Mouse (Mus musculus) kidney, embryonic 14.5 days (tissue): ENCODE measurements around the gene Gas7. TPM values are rescaled to one million over a fixed set of nuclear protein-coding genes. Genes with fewer than 3 reads are reported as not detected.

Source experiments
- ATAC-seq: fragments of 200-750 bp; cut with Nextera tagmentation; 2 replicates; pipeline ENCODE4 v1.8.0; 2017; ENCODE audit warnings: moderate number of reproducible peaks, mild to moderate bottlenecking, moderate TSS enrichment, moderate library complexity; ENCODE audit not compliant: low FRiP score, low TSS enrichment
- H3K27ac ChIP-seq: fragments of 300-500 bp; sonication (generic); 2 replicates; pipeline ENCODE4 v1.5.1; 2014; ENCODE audit warnings: low read depth, mild to moderate bottlenecking, low read length, moderate library complexity, mixed read lengths
- H3K27me3 ChIP-seq: fragments of 300-500 bp; sonication (generic); 2 replicates; pipeline ENCODE4 v1.6.1; 2014; ENCODE audit warnings: mild to moderate bottlenecking, low read length; ENCODE audit not compliant: control insufficient read depth, insufficient read depth
- H3K36me3 ChIP-seq: fragments of 300-500 bp; sonication (generic); 2 replicates; pipeline ENCODE4 v1.6.1; 2014; ENCODE audit warnings: low read length, mixed read lengths; ENCODE audit not compliant: control insufficient read depth, insufficient read depth
- H3K4me1 ChIP-seq: fragments of 300-500 bp; sonication (generic); 2 replicates; pipeline ENCODE4 v1.6.1; 2014; ENCODE audit warnings: low read length, mixed read lengths; ENCODE audit not compliant: control insufficient read depth, insufficient read depth
- H3K4me2 ChIP-seq: fragments of 300-500 bp; sonication (generic); replicated peaks from 2 replicates; pipeline ENCODE4 v1.6.1; 2014; ENCODE audit warnings: low read depth, mild to moderate bottlenecking, low read length
- H3K4me3 ChIP-seq: fragments of 300-500 bp; sonication (generic); 2 replicates; pipeline ENCODE4 v1.5.1; 2014; ENCODE audit warnings: mild to moderate bottlenecking, low read length
- H3K9ac ChIP-seq: fragments of 300-500 bp; sonication (generic); 2 replicates; pipeline ENCODE4 v1.6.1; 2014; ENCODE audit warnings: low read depth, mild to moderate bottlenecking, low read length, moderate library complexity
- H3K9me3 ChIP-seq: fragments of 300-500 bp; sonication (generic); 2 replicates; pipeline ENCODE4 v1.6.1; 2016; ENCODE audit warnings: low read length; ENCODE audit not compliant: control insufficient read depth
- WGBS: fragments of 180-500 bp; shearing (Covaris S2); extraction: QIAGEN DNeasy Blood & Tissue Kit; methylation state at CpG from one replicate; pipeline ENCODE4 v1.1.7; 2014; 5-methylcytosine and 5-hydroxymethylcytosine counted together
- polyA plus RNA-seq: library from polyadenylated mRNA; unstranded; fragments of >200 nt; fragmentation: Nextera tagmentation; extraction: Ambion mirVana; gene quantifications from 2 replicates; pipeline ENCODE4 v1.2.1, GENCODE M21; 2014

The Gas7 gene
- polyA plus RNA-seq, 1 experiment from 2014 or later: 8.3 TPM

- H3K27me3 ChIP-seq: no peaks in the 10 kb centered on the region
- no peak overlapping the region for H3K27ac ChIP-seq
- H3K9ac ChIP-seq: no peak overlapping the region
- no peak for ATAC-seq
- whole genome bisulfite sequencing: 69% methylated on average over 17 of the region's 17 CpGs
- no peak overlapping the region for H3K4me3 ChIP-seq
- H3K4me2 ChIP-seq: no peak overlapping the region
- no peaks in the 10 kb centered on the region for H3K4me1 ChIP-seq
- H3K9me3 ChIP-seq: no peaks in the 10 kb centered on the region
- no peaks in the 10 kb centered on the region for H3K36me3 ChIP-seq
Observed at GRCm38 (mm10) chr11:67655236-67655959, 200.2 kb downstream of the Gas7 start.

- Histone ChIP-seq H3K9ac (no peak overlapping the region), H3K27ac (no peak overlapping the region), H3K27me3 (no peaks in the 10 kb centered on the region), H3K4me1 (no peaks in the 10 kb centered on the region), H3K4me3 (no peak overlapping the region), H3K36me3 (no peaks in the 10 kb centered on the region), H3K9me3 (no peaks in the 10 kb centered on the region), H3K4me2 (no peak overlapping the region)
- 86% methylated on average over 7 of the region's 7 CpGs for WGBS
- no peak for ATAC-seq
Observed at GRCm38 (mm10) chr11:67656366-67656765, 201.1 kb downstream of the Gas7 start.

- Histone ChIP-seq H3K4me3 (no peak overlapping the region), H3K9me3 (no peaks in the 10 kb centered on the region), H3K27me3 (no peaks in the 10 kb centered on the region), H3K4me1 (no peaks in the 10 kb centered on the region), H3K4me2 (no peak overlapping the region), H3K36me3 (no peaks in the 10 kb centered on the region), H3K9ac (no peak overlapping the region), H3K27ac (no peak overlapping the region)
- WGBS: 85% methylated on average over 9 of the region's 9 CpGs
- ATAC-seq: no peak
Observed at GRCm38 (mm10) chr11:67656811-67657210, 201.6 kb downstream of the Gas7 start.

- WGBS: 52% methylated on average over 11 of the region's 11 CpGs
- no peaks in the 10 kb centered on the region for H3K4me1 ChIP-seq
- H3K9me3 ChIP-seq: no peaks in the 10 kb centered on the region
- no peaks in the 10 kb centered on the region for H3K36me3 ChIP-seq
- peak; percentile 43; the same call in 1 of the 2 replicates for ATAC-seq
- no peak overlapping the region for H3K27ac ChIP-seq
- no peak overlapping the region for H3K9ac ChIP-seq
- H3K4me3 ChIP-seq: no peak overlapping the region
- no peaks in the 10 kb centered on the region for H3K27me3 ChIP-seq
- no peak overlapping the region for H3K4me2 ChIP-seq
Observed at GRCm38 (mm10) chr11:67657685-67658382, 202.6 kb downstream of the Gas7 start.

GRCm38 (mm10) chr11:67661465-67661864 is 206.2 kb downstream of the Gas7 start:
- no peak overlapping the region for H3K4me2 ChIP-seq
- no peak overlapping the region for H3K27ac ChIP-seq
- no peaks in the 10 kb centered on the region for H3K36me3 ChIP-seq
- H3K9me3 ChIP-seq: no peaks in the 10 kb centered on the region
- 94% methylated on average over 8 of the region's 8 CpGs for WGBS
- H3K9ac ChIP-seq: no peak overlapping the region
- H3K27me3 ChIP-seq: no peaks in the 10 kb centered on the region
- H3K4me1 ChIP-seq: no peaks in the 10 kb centered on the region
- ATAC-seq: no peak
- H3K4me3 ChIP-seq: no peak overlapping the region

- no peak overlapping the region for H3K27ac ChIP-seq
- H3K4me3 ChIP-seq: no peak overlapping the region
- H3K4me2 ChIP-seq: no peak overlapping the region
- no peaks in the 10 kb centered on the region for H3K9me3 ChIP-seq
- H3K4me1 ChIP-seq: no peaks in the 10 kb centered on the region
- no peak overlapping the region for H3K9ac ChIP-seq
- no peak for ATAC-seq
- 92% methylated on average over 4 of the region's 4 CpGs for WGBS
- no peaks in the 10 kb centered on the region for H3K27me3 ChIP-seq
- no peaks in the 10 kb centered on the region for H3K36me3 ChIP-seq
Observed at GRCm38 (mm10) chr11:67663437-67663836, 208.2 kb downstream of the Gas7 start.

GRCm38 (mm10) chr11:67664261-67664660 is 209.0 kb downstream of the Gas7 start:
- H3K36me3 ChIP-seq: no peaks in the 10 kb centered on the region
- H3K27ac ChIP-seq: no peak overlapping the region
- H3K4me3 ChIP-seq: no peak overlapping the region
- 95% methylated on average over 3 of the region's 3 CpGs for WGBS
- no peak overlapping the region for H3K4me2 ChIP-seq
- no peaks in the 10 kb centered on the region for H3K4me1 ChIP-seq
- ATAC-seq: no peak
- no peak overlapping the region for H3K9ac ChIP-seq
- no peaks in the 10 kb centered on the region for H3K9me3 ChIP-seq
- H3K27me3 ChIP-seq: no peaks in the 10 kb centered on the region

GRCm38 (mm10) chr11:67664918-67665317 is 209.7 kb downstream of the Gas7 start:
- H3K27me3 ChIP-seq: no peaks in the 10 kb centered on the region
- no peak for ATAC-seq
- no peak overlapping the region for H3K27ac ChIP-seq
- no peak overlapping the region for H3K4me2 ChIP-seq
- H3K9ac ChIP-seq: no peak overlapping the region
- H3K4me1 ChIP-seq: no peaks in the 10 kb centered on the region
- 87% methylated on average over 6 of the region's 6 CpGs for WGBS
- no peak overlapping the region for H3K4me3 ChIP-seq
- H3K36me3 ChIP-seq: no peaks in the 10 kb centered on the region
- H3K9me3 ChIP-seq: no peaks in the 10 kb centered on the region

- 79% methylated on average over 5 of the region's 5 CpGs for WGBS
Observed at GRCm38 (mm10) chr11:67666129-67666528, 210.9 kb downstream of the Gas7 start.

More at GRCm38 (mm10) chr11:67666129-67666528, 210.9 kb downstream of the Gas7 start:
- Histone ChIP-seq H3K27ac (no peak overlapping the region), H3K36me3 (no peaks in the 10 kb centered on the region), H3K9ac (no peak overlapping the region), H3K4me2 (no peak overlapping the region), H3K27me3 (no peaks in the 10 kb centered on the region), H3K9me3 (no peaks in the 10 kb centered on the region), H3K4me3 (no peak overlapping the region), H3K4me1 (no peaks in the 10 kb centered on the region)
- ATAC-seq: no peak
